Comparison of ENCODE assay signal across 18 mouse cellular contexts in the genomic region with DNA sequence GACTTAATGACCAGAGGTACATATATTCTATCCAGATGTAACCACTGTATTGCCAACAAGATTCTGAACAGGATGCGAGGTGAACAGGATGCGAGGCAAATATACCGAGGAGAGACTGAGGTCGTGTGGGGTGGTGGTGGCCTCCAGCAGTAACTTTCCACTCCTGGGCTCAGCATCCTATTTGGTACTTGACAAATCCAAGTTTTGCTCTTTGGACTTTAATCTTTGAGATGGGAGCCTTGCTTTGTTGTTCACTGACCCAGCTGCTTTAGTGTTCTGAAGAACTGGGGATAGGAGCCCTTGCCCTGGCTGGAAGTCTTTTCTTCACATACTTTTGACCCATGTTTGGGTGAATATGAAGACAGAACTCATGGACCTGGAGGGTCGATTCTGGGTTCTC. TPM values are rescaled to one million over a fixed set of nuclear protein-coding genes. Genes with fewer than 3 reads are reported as not detected.
"Had no signal": no experiment of that assay in that cellular context is flagged by ENCODE, and none has a peak within 500 bp of the region (broad histone marks: within the 10 kb centered on the region; RNA-seq: fewer than 3 reads in every experiment).

No protein-coding gene starts in this region.

- H3K27me3 ChIP-seq: intestine, embryonic 15.5 days; liver, embryonic 13.5 days; megakaryocyte, embryonic 14.5 days; neural tube, embryonic 12.5 days; neural tube, embryonic 15.5 days had no signal

- H3K4me1 ChIP-seq: intestine, embryonic 15.5 days; neural tube, embryonic 12.5 days; neural tube, embryonic 15.5 days had no signal

- H3K4me2 ChIP-seq: intestine, embryonic 15.5 days; liver, embryonic 13.5 days; midbrain, embryonic 11.5 days; neural tube, embryonic 12.5 days; neural tube, embryonic 15.5 days had no signal

- H3K4me3 ChIP-seq: intestine, embryonic 15.5 days; layer of hippocampus, adult 2 months; liver, embryonic 13.5 days; megakaryocyte, embryonic 14.5 days; neural tube, embryonic 12.5 days; neural tube, embryonic 15.5 days had no signal

- H3K9ac ChIP-seq: intestine, embryonic 15.5 days; liver, embryonic 13.5 days; neural tube, embryonic 12.5 days; neural tube, embryonic 15.5 days had no signal

- H3K36me3 ChIP-seq: intestine, embryonic 15.5 days; neural tube, embryonic 15.5 days had no signal

- H3K9me3 ChIP-seq: intestine, embryonic 15.5 days; liver, embryonic 13.5 days; megakaryocyte, embryonic 14.5 days; neural tube, embryonic 12.5 days; neural tube, embryonic 15.5 days had no signal

- DNase-seq: layer of hippocampus, adult 9-11 months; liver, embryonic 13.5 days; lung, adult 2 months; midbrain, embryonic 14.5 days; right cerebral cortex, adult 18-20 months; right cerebral cortex, postnatal 14 days; right cerebral cortex, postnatal 4 days; thymus, adult 2 months; thymus, postnatal 14 days; thymus, postnatal 4 days had no signal

- H3K27ac ChIP-seq: intestine, embryonic 15.5 days; layer of hippocampus, adult 2 months; liver, embryonic 13.5 days; neural tube, embryonic 12.5 days; neural tube, embryonic 15.5 days; stomach, postnatal 0 days had no signal

- ATAC-seq: intestine, embryonic 15.5 days had no signal

RNA-seq across cellular contexts. Expression of a gene that starts 9.7 kb away (rescaled TPM):
- polyA plus RNA-seq: liver, adult 2 months had no signal
